7 mouse cellular contexts compared by ENCODE assay signal in the genomic region with DNA sequence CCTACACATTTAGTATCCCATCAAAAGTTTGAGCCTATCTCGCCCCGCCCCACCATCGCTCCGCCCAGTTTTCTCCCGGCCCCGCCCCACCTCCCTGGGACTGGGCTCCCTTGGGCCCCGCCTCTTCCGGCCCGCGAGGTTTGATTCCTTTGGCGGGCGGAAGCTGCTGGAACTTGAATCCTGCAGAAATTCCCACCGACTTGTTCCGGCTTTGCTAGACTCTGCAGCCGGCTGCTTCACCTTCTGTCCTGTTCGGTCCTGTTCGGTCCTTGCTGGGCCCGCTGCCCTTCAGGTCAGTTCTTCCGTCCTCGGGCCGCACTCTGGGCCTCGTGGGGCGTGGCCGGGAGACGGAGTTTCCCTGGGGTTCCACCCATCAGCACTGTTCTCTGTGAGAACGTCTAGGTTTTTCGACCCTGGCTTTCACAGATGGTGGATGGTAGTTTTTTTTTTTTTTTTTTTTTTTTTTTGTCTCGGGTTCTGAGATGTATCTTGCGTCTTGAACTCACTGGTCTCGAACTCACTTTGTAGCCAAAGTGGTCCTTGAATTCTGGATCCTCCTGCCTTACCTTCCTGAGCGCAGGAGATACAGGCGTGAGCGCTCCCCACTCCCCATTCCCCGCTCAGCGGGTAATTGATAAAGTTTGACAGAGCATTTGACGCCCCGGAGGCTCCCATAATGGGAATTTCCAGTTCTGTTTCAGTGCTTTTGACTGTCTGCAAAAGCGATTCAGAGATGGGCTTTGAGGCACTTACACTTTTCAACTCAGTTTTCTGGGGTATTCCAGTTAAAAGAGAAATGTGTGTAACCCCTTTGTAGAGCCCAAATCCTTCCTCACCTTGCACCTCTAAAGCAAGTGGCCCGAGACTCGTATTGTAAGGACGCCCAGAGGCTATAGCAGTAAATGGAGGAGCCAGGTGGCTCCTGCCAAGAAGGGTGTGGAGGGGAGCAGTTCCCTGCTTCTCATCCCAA. TPM values are rescaled to one million over a fixed set of nuclear protein-coding genes. Genes with fewer than 3 reads are reported as not detected.
DNase-seq lines count a peak whose midpoint lies in the region; ATAC-seq lines count a peak whose summit lies in the region.

A gene (plus strand): TSS at position 96 of the 970 bp plus-strand sequence.

- peak; percentile 82 to 94 for ATAC-seq in hematopoietic stem cell, adult 5-6 weeks (replicated peaks in 1 of 2; ENCODE audit: insufficient read depth in 1 of 2, low FRiP score in 2 of 2, low TSS enrichment in 1 of 2, low read depth in 1 of 2, poor library complexity in 2 of 2, severe bottlenecking in 2 of 2)
- ATAC-seq in megakaryocyte progenitor cell, adult 5-6 weeks (replicated peaks; ENCODE audit: poor library complexity) = peak; percentile 97

- DNase-seq in WW6 (ENCODE audit: low read depth, low spot score) = peak; percentile 71
- peak; percentile 28 for DNase-seq in cerebellum, adult 8-10 months
- DNase-seq in forelimb bud, embryonic 11.5 days (ENCODE audit: low read depth, low spot score) = peak; percentile 83
- DNase-seq in layer of hippocampus, postnatal 25 days (ENCODE audit: extremely low spot score in 1 of 2, low spot score in 1 of 2) = peak; percentile 14 to 51
- peak; percentile 60 for DNase-seq in right cerebral cortex, postnatal 14 days

RNA-seq across cellular contexts. Expression of the gene that starts here (rescaled TPM):
- total RNA-seq in hematopoietic stem cell, adult 5-6 weeks (2017) = 16.3 and 16.7 TPM in 2 replicates
- under 1 TPM; 0.23 to 0.64 TPM for total RNA-seq in layer of hippocampus, postnatal 25 days (2021)
- 17.4 and 18.9 TPM in 2 replicates for total RNA-seq in megakaryocyte progenitor cell, adult 5-6 weeks (2015)
- total RNA-seq in megakaryocyte progenitor cell, adult 5-6 weeks (2017) = 22.3 and 25.2 TPM in 2 replicates

Comparison
In these comparisons a context has a peak if more than half of its experiments do, and no peak if none do; other contexts are left out.
1. Peak in every context shown above with its lines: DNase-seq and ATAC-seq.
2. RNA of the gene that starts here (total RNA-seq): 17.4 to 25.2 TPM in megakaryocyte progenitor cell, adult 5-6 weeks and 16.3 to 16.7 TPM in hematopoietic stem cell, adult 5-6 weeks; 0.23 to 0.64 TPM in layer of hippocampus, postnatal 25 days; every median in the first group is over 10 times any median in the second.
3. Peak in DNase-seq in layer of hippocampus, postnatal 25 days; RNA of the gene not detected or under 1 TPM.
4. DNase-seq: peak in every context shown above with its lines; median percentile 83 in forelimb bud, embryonic 11.5 days; 71 in WW6; 60 in right cerebral cortex, postnatal 14 days; 32 in layer of hippocampus, postnatal 25 days; 28 in cerebellum, adult 8-10 months.